Mouse (Mus musculus) bone marrow, adult 2 months (tissue): ENCODE data around the gene Ccser1. TPM values are rescaled to one million over a fixed set of nuclear protein-coding genes. Genes with fewer than 3 reads are reported as not detected.

ENCODE experiments used
- H3K27ac ChIP-seq: fragments of 200-500 bp; 2 replicates; pipeline ENCODE4 v1.5.1; 2012; ENCODE audit warnings: low read depth, mild to moderate bottlenecking, control low read depth, inconsistent platforms, low read length; ENCODE audit not compliant: control insufficient read depth, poor library complexity, insufficient read depth
- H3K4me1 ChIP-seq: fragments of 200-500 bp; 2 replicates; pipeline ENCODE4 v1.6.1; 2011; ENCODE audit warnings: low read length; ENCODE audit not compliant: control insufficient read depth, insufficient read depth
- H3K4me3 ChIP-seq: fragments of 200-500 bp; replicated peaks from 2 replicates; pipeline ENCODE3; 2011; ENCODE audit warnings: mild to moderate bottlenecking, low read depth, low read length, control low read depth; ENCODE audit not compliant: control insufficient read depth
- CTCF ChIP-seq: fragments of 200-500 bp; IDR thresholded peaks from 2 replicates; pipeline ENCODE4 v1.5.1; 2011; ENCODE audit warnings: low read length, control low read depth; ENCODE audit not compliant: control insufficient read depth, insufficient read depth
- POLR2A ChIP-seq: fragments of 200-500 bp; IDR thresholded peaks from 2 replicates; pipeline ENCODE4 v1.6.1; 2011; ENCODE audit warnings: low read depth, mild to moderate bottlenecking, control low read depth, low read length, borderline replicate concordance; ENCODE audit not compliant: control insufficient read depth
- WGBS: fragments of 180-500 bp; shearing (Covaris S2); methylation state at CpG from one replicate; pipeline ENCODE4 v1.1.7; 2018; 5-methylcytosine and 5-hydroxymethylcytosine counted together
- polyA plus RNA-seq: library from polyadenylated mRNA; stranded (reverse); fragments of >200 nt; gene quantifications from 2 replicates; pipeline ENCODE4 v1.2.4, GENCODE M21; 2011; ENCODE audit warnings: low replicate concordance; ENCODE audit not compliant: missing spikeins, insufficient read depth, insufficient read length

The Ccser1 gene
- polyA plus RNA-seq, 1 experiment: 1.4 TPM

- no peak overlapping the region for H3K27ac ChIP-seq
- TF ChIP-seq POLR2A (no peak), CTCF (no peak)
- H3K4me3 ChIP-seq: no peak overlapping the region
- no peaks in the 10 kb centered on the region for H3K4me1 ChIP-seq
- WGBS: 70% methylated on average over 10 of the region's 10 CpGs
Observed at GRCm38 (mm10) chr6:61258847-61259634, 78.9 kb downstream of the Ccser1 start.

- TF ChIP-seq POLR2A: no peak
- no peak for TF ChIP-seq CTCF
- 86% methylated on average over 3 of the region's 3 CpGs for WGBS
- H3K4me3 ChIP-seq: no peak overlapping the region
- no peak overlapping the region for H3K27ac ChIP-seq
- no peaks in the 10 kb centered on the region for H3K4me1 ChIP-seq
Observed at GRCm38 (mm10) chr6:61261381-61261780, 81.3 kb downstream of the Ccser1 start.

GRCm38 (mm10) chr6:61262448-61262847 is 82.3 kb downstream of the Ccser1 start:
- no peak overlapping the region for H3K4me3 ChIP-seq
- no peak overlapping the region for H3K27ac ChIP-seq
- H3K4me1 ChIP-seq: no peaks in the 10 kb centered on the region
- 0% methylated on average over 1 of the region's 1 CpGs for WGBS
- no peak for TF ChIP-seq POLR2A
- no peak for TF ChIP-seq CTCF

GRCm38 (mm10) chr6:61263291-61263690 is 83.2 kb downstream of the Ccser1 start:
- WGBS: 76% methylated on average over 1 of the region's 1 CpGs

GRCm38 (mm10) chr6:61271033-61271432 is 90.9 kb downstream of the Ccser1 start:
- H3K4me3 ChIP-seq: no peak overlapping the region
- H3K27ac ChIP-seq: no peak overlapping the region
- WGBS: 20% methylated on average over 2 of the region's 2 CpGs
- TF ChIP-seq CTCF (no peak), POLR2A (no peak)
- no peaks in the 10 kb centered on the region for H3K4me1 ChIP-seq

More at GRCm38 (mm10) chr6:61263291-61263690, 83.2 kb downstream of the Ccser1 start:
- no peak overlapping the region for H3K27ac ChIP-seq
- TF ChIP-seq CTCF (no peak), POLR2A (no peak)
- H3K4me3 ChIP-seq: no peak overlapping the region
- H3K4me1 ChIP-seq: no peaks in the 10 kb centered on the region

- Histone ChIP-seq H3K4me1 (no peaks in the 10 kb centered on the region), H3K4me3 (no peak overlapping the region), H3K27ac (no peak overlapping the region)
- TF ChIP-seq CTCF (no peak), POLR2A (no peak)
- 35% methylated on average over 3 of the region's 3 CpGs for WGBS
Observed at GRCm38 (mm10) chr6:61273430-61273829, 93.3 kb downstream of the Ccser1 start.

GRCm38 (mm10) chr6:61279506-61279905 is 99.4 kb downstream of the Ccser1 start:
- no peaks in the 10 kb centered on the region for H3K4me1 ChIP-seq
- no peak overlapping the region for H3K27ac ChIP-seq
- no peak overlapping the region for H3K4me3 ChIP-seq
- WGBS: 73% methylated on average over 7 of the region's 7 CpGs
- no peak for TF ChIP-seq POLR2A
- no peak for TF ChIP-seq CTCF

GRCm38 (mm10) chr6:61292927-61293326 is 112.8 kb downstream of the Ccser1 start:
- WGBS: under 1% methylated on average over 3 of the region's 3 CpGs
- no peak overlapping the region for H3K27ac ChIP-seq
- no peak overlapping the region for H3K4me3 ChIP-seq
- no peaks in the 10 kb centered on the region; the same call in 1 of the 2 replicates for H3K4me1 ChIP-seq
- TF ChIP-seq POLR2A: no peak
- no peak for TF ChIP-seq CTCF

- 24% methylated on average over 4 of the region's 4 CpGs for WGBS
- Histone ChIP-seq H3K4me3 (no peak overlapping the region), H3K4me1 (no peaks in the 10 kb centered on the region; the same call in 1 of the 2 replicates), H3K27ac (no peak overlapping the region)
- TF ChIP-seq POLR2A: no peak
- TF ChIP-seq CTCF: no peak
Observed at GRCm38 (mm10) chr6:61295535-61295934, 115.4 kb downstream of the Ccser1 start.
